Mouse (Mus musculus) heart, adult 2 months (tissue): ENCODE data around the gene Tie1. TPM values are rescaled to one million over a fixed set of nuclear protein-coding genes. Genes with fewer than 3 reads are reported as not detected.

ENCODE experiments used
- DNase-seq, 2 experiments: peaks; one replicate each; pipeline ENCODE4 v3.0.0; 2021
- H3K27ac ChIP-seq: fragments of 200-600 bp; 2 replicates; pipeline ENCODE4 v1.8.1; 2022
- H3K27me3 ChIP-seq: fragments of 200-500 bp; 2 replicates; pipeline ENCODE4 v1.6.1; 2012; ENCODE audit warnings: mild to moderate bottlenecking, low read length, inconsistent platforms, mixed read lengths; ENCODE audit not compliant: control insufficient read depth, insufficient read depth
- H3K36me3 ChIP-seq: fragments of 200-500 bp; 2 replicates; pipeline ENCODE4 v1.6.1; 2012; ENCODE audit warnings: low read length, inconsistent platforms; ENCODE audit not compliant: control insufficient read depth, insufficient read depth
- H3K4me1 ChIP-seq: fragments of 200-500 bp; 2 replicates; pipeline ENCODE4 v1.6.1; 2011; ENCODE audit warnings: low read length; ENCODE audit not compliant: control insufficient read depth, insufficient read depth
- H3K4me3 ChIP-seq: fragments of 200-600 bp; 2 replicates; pipeline ENCODE4 v1.8.1; 2022
- H3K79me2 ChIP-seq: fragments of 200-500 bp; replicated peaks from 2 replicates; pipeline ENCODE4 v1.6.1; 2012; ENCODE audit warnings: mild to moderate bottlenecking, inconsistent platforms, low read length, moderate library complexity, mixed read lengths; ENCODE audit not compliant: control insufficient read depth, insufficient read depth
- H3K9ac ChIP-seq: fragments of 200-500 bp; 2 replicates; pipeline ENCODE4 v1.6.1; 2012; ENCODE audit warnings: low read depth, mild to moderate bottlenecking, control low read depth, inconsistent platforms, low read length, mixed read lengths
- CTCF ChIP-seq: fragments of 200-600 bp; IDR thresholded peaks from 2 replicates; pipeline ENCODE4 v1.8.1; 2022; ENCODE audit warnings: antibody characterized with exemption, mild to moderate bottlenecking, moderate library complexity
- EP300 ChIP-seq: fragments of 200-500 bp; IDR thresholded peaks from 2 replicates; pipeline ENCODE4 v1.6.1; 2011; ENCODE audit warnings: low read depth, low read length, control low read depth; ENCODE audit not compliant: insufficient read depth
- POLR2A ChIP-seq: fragments of 200-500 bp; IDR thresholded peaks from 2 replicates; pipeline ENCODE4 v1.6.1; 2011; ENCODE audit warnings: mild to moderate bottlenecking, low read depth, low read length, control low read depth; ENCODE audit not compliant: insufficient read depth
- WGBS: fragments of 180-500 bp; shearing (Covaris S2); methylation state at CpG from one replicate; pipeline ENCODE4 v1.1.7; 2018; 5-methylcytosine and 5-hydroxymethylcytosine counted together
- intact Hi-C: fragments of 180-260 bp; cut with DNase I; formaldehyde crosslinking; loops from one replicate; pipeline ENCODE4 v1.15.1; 2025
- polyA plus RNA-seq: library from polyadenylated mRNA; depleted of rRNA; stranded (reverse); fragments of >200 nt; gene quantifications from 2 replicates; pipeline ENCODE4 v1.2.3, GENCODE M21; 2012; rRNA removed
- total RNA-seq, 2 experiments: library from RNA; stranded (reverse); gene quantifications; 2 replicates each; pipeline ENCODE4 v1.2.3; 2021

Tie1 gene
- total and polyA plus RNA-seq, 3 experiments = 59.8 to 66.8 (median 63.3) TPM

GRCm38 (mm10) chr4:118421384-118421783 lies 68.5 kb downstream of the Tie1 start:
- intact Hi-C loops = no loop called here
- H3K4me1 ChIP-seq = no peaks in the 10 kb centered on the region
- no peaks in the 10 kb centered on the region for H3K79me2 ChIP-seq
- H3K27me3 ChIP-seq = no peaks in the 10 kb centered on the region
- H3K36me3 ChIP-seq = no peaks in the 10 kb centered on the region; the same call in 1 of the 2 replicates
- H3K4me3 ChIP-seq = no peak overlapping the region
- no peak overlapping the region for H3K27ac ChIP-seq
- H3K9ac ChIP-seq = no peak overlapping the region
- DNase-seq = no peak
- 98% methylated on average over 3 of the region's 3 CpGs for WGBS
- no peak for TF ChIP-seq POLR2A
- TF ChIP-seq EP300 = no peak
- TF ChIP-seq CTCF = no peak

Other genes with a start within 250 kb of the Tie1 start
- 1 to 10 TPM; 5.8 to 6.3 TPM for gene Ptprf, start 198.7 kb downstream of the Tie1 start, total RNA-seq
- gene Ptprf, start 198.7 kb downstream of the Tie1 start, polyA plus RNA-seq = 6.6 and 7.8 TPM in 2 replicates
- gene Szt2, start 80.8 kb downstream of the Tie1 start, total RNA-seq = 10 to 100 TPM; 10.1 to 11.1 TPM
- gene Szt2, start 80.8 kb downstream of the Tie1 start, polyA plus RNA-seq = 15.3 and 15.5 TPM in 2 replicates
- 10 to 100 TPM; 41.0 to 42.5 TPM for gene Med8, start 80.7 kb downstream of the Tie1 start, total RNA-seq
- 19.0 and 20.8 TPM in 2 replicates for gene Med8, start 80.7 kb downstream of the Tie1 start, polyA plus RNA-seq
- 10 to 100 TPM; 16.4 to 17.5 TPM for gene Elovl1, start 62.0 kb downstream of the Tie1 start, total RNA-seq
- 66.4 and 74.4 TPM in 2 replicates for gene Elovl1, start 62.0 kb downstream of the Tie1 start, polyA plus RNA-seq
- gene Cdc20, start 52.7 kb downstream of the Tie1 start, total RNA-seq = under 1 TPM; 0.76 to 0.96 TPM
- gene Cdc20, start 52.7 kb downstream of the Tie1 start, polyA plus RNA-seq = 1.6 and 2.3 TPM in 2 replicates
- gene Mpl, start 32.5 kb downstream of the Tie1 start, total RNA-seq = 1 to 10 TPM in 1 of 2 experiments, under 1 TPM in 1; 0.31 to 1.5 TPM
- gene Mpl, start 32.5 kb downstream of the Tie1 start, polyA plus RNA-seq = 0.67 and 1.3 TPM in 2 replicates
- not detected for gene 2610528J11Rik, start 36.9 kb upstream of the Tie1 start, total RNA-seq
- 0.37 TPM in 1 of 2 replicates, not detected in the other for gene 2610528J11Rik, start 36.9 kb upstream of the Tie1 start, polyA plus RNA-seq
- gene Tmem125, start 54.0 kb upstream of the Tie1 start, total RNA-seq = not detected
- 0.44 and 0.70 TPM in 2 replicates for gene Tmem125, start 54.0 kb upstream of the Tie1 start, polyA plus RNA-seq
- under 1 TPM in 1 of 2 experiments, not detected in 1; 0.05 TPM for gene Cfap57, start 130.7 kb upstream of the Tie1 start, total RNA-seq
- 0.03 and 0.14 TPM in 2 replicates for gene Cfap57, start 130.7 kb upstream of the Tie1 start, polyA plus RNA-seq
- gene Ebna1bp2, start 130.7 kb upstream of the Tie1 start, total RNA-seq = 10 to 100 TPM; 34.1 to 38.1 TPM
- 20.0 and 22.4 TPM in 2 replicates for gene Ebna1bp2, start 130.7 kb upstream of the Tie1 start, polyA plus RNA-seq
- gene Olfr62, start 168.9 kb upstream of the Tie1 start, total RNA-seq = not detected
- gene Olfr62, start 168.9 kb upstream of the Tie1 start, polyA plus RNA-seq = not detected in 2 replicates
- gene Olfr1342, start 202.7 kb upstream of the Tie1 start, total RNA-seq = not detected
- gene Olfr1342, start 202.7 kb upstream of the Tie1 start, polyA plus RNA-seq = not detected in 2 replicates
- gene Olfr1341, start 213.5 kb upstream of the Tie1 start, total RNA-seq = not detected
- not detected in 2 replicates for gene Olfr1341, start 213.5 kb upstream of the Tie1 start, polyA plus RNA-seq
- not detected for gene Olfr1340, start 230.1 kb upstream of the Tie1 start, total RNA-seq
- gene Olfr1340, start 230.1 kb upstream of the Tie1 start, polyA plus RNA-seq = not detected in 2 replicates
- not detected for gene Olfr1339, start 242.1 kb upstream of the Tie1 start, total RNA-seq
- gene Olfr1339, start 242.1 kb upstream of the Tie1 start, polyA plus RNA-seq = not detected in 2 replicates